Mouse (Mus musculus): Measurements from ENCODE around the gene Disc1. TPM values are rescaled to one million over a fixed set of nuclear protein-coding genes. Genes with fewer than 3 reads are reported as not detected.

Disc1 gene
- total and polyA plus RNA-seq, 3 experiments = 0.75 to 2.2 TPM; not detected in 1

DNA sequence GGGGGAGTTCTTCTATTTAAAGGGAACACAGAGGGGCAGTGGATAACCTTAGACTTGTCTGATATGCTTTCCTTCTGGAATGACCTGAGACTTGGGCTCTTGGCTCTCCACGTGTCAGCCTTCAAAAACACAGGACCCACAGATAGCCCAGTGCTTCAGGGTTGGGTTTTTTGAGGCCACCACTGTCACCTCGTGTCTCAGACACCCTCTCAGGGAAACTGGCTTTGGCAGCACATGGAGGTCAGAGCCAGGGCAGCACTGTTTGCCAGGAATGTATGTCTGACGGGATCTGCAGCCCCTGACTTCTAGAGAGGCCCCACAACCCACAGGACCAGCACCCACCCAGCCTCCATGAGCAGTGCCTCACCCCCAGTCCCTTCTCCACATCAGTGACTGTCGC is 120.9 kb downstream of the Disc1 start:
- no peak overlapping the region for H3K9ac ChIP-seq (ENCODE audit: control insufficient read depth, low read depth, low read length, poor library complexity, severe bottlenecking)
- no peaks in the 10 kb centered on the region for H3K79me2 ChIP-seq (ENCODE audit: control insufficient read depth, insufficient read depth, low read length, poor library complexity)
- H3K4me1 ChIP-seq (ENCODE audit: control insufficient read depth in 1 of 2, insufficient read depth in 2 of 2, low read length in 2 of 2) = no peaks in the 10 kb centered on the region
- H3K27ac ChIP-seq (ENCODE audit: control insufficient read depth, low read depth, low read length) = no peak overlapping the region
- H3K27me3 ChIP-seq (ENCODE audit: control insufficient read depth in 1 of 2, insufficient read depth in 2 of 2, low read length in 2 of 2) = no peaks in the 10 kb centered on the region
- DNase-seq (ENCODE audit: low read depth, low spot score) = no peak
- H3K4me3 ChIP-seq (ENCODE audit: control insufficient read depth in 1 of 2, insufficient read depth in 1 of 2, low read depth in 2 of 2, low read length in 2 of 2) = no peak overlapping the region
- H3K36me3 ChIP-seq (ENCODE audit: control insufficient read depth in 1 of 2, insufficient read depth in 2 of 2, low read length in 2 of 2) = no peaks in the 10 kb centered on the region
- no peak for TF ChIP-seq EP300 (IDR thresholded peaks at IDR 0.05; ENCODE audit: low read depth in 1 of 2, low read length in 2 of 2)
- no peak for TF ChIP-seq MAZ (IDR thresholded peaks at IDR 0.05; ENCODE audit: low read depth, low read length)
- no peak for TF ChIP-seq MYB (IDR thresholded peaks at IDR 0.05; ENCODE audit: low read depth, low read length)
- no peak for TF ChIP-seq USF2 (IDR thresholded peaks at IDR 0.05; ENCODE audit: borderline replicate concordance in 1 of 2, insufficient read depth in 1 of 2, low read depth in 1 of 2, low read length in 2 of 2)
- no peak for TF ChIP-seq CHD2 (IDR thresholded peaks at IDR 0.05; ENCODE audit: low read length)
- TF ChIP-seq KAT2A (conservative IDR thresholded peaks at IDR 0.05; ENCODE audit: low read depth, low read length) = no peak
- TF ChIP-seq MAX (IDR thresholded peaks at IDR 0.05; ENCODE audit: low read length) = no peak
- no peak for TF ChIP-seq SMC3 (IDR thresholded peaks at IDR 0.05; ENCODE audit: low read depth, low read length)
- TF ChIP-seq RAD21 (IDR thresholded peaks at IDR 0.05; ENCODE audit: low read depth, low read length) = no peak
- TF ChIP-seq ETS1 (IDR thresholded peaks at IDR 0.05; ENCODE audit: low read depth, low read length) = no peak
- no peak for TF ChIP-seq MXI1 (IDR thresholded peaks at IDR 0.05; ENCODE audit: low read depth, low read length)
- no peak for TF ChIP-seq SIN3A (IDR thresholded peaks at IDR 0.05; ENCODE audit: low read length)
- no peak for TF ChIP-seq POLR2A (IDR thresholded peaks at IDR 0.05; ENCODE audit: control insufficient read depth in 1 of 2, insufficient read depth in 1 of 2, low read depth in 1 of 2, low read length in 2 of 2, poor library complexity in 1 of 2)
- no peaks in the 10 kb centered on the region for H3K9me3 ChIP-seq (replicated peaks; ENCODE audit: insufficient read depth, low read length)

DNA sequence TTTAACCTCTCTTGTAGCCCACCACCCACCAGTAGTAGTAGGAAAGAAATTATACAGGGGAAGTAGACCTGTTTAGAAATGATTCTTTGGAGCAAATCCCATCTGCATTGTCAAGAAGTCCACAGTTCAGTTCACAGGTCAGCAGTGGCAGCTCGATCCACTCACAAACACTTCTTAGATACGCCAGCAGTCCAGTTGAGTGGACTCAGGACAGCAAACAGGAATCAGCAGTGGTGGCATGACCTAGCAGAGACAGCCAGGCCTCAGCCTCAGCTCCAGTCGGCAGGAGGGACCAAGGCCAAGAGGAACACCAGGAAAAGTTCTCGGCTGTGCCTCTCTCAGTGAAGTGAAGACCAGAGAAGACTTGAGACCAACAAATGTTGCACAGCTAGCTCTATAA is 121.7 kb downstream of the Disc1 start:
- H3K9ac ChIP-seq (ENCODE audit: control insufficient read depth, low read depth, low read length, poor library complexity, severe bottlenecking) = no peak overlapping the region
- TF ChIP-seq TCF12 (IDR thresholded peaks at IDR 0.05; ENCODE audit: low read depth, low read length) (no peak), CHD1 (IDR thresholded peaks at IDR 0.05; ENCODE audit: low read depth, low read length) (no peak), CHD2 (IDR thresholded peaks at IDR 0.05; ENCODE audit: low read length) (no peak), TAL1 (IDR thresholded peaks at IDR 0.05; ENCODE audit: low read length) (no peak), HCFC1 (IDR thresholded peaks at IDR 0.05; ENCODE audit: low read depth, low read length) (no peak), POLR2AphosphoS2 (IDR thresholded peaks at IDR 0.05; ENCODE audit: low read length) (no peak), MXI1 (IDR thresholded peaks at IDR 0.05; ENCODE audit: low read depth, low read length) (no peak), USF2 (IDR thresholded peaks at IDR 0.05; ENCODE audit: borderline replicate concordance in 1 of 2, insufficient read depth in 1 of 2, low read depth in 1 of 2, low read length in 2 of 2) (no peak), CTCF (IDR thresholded peaks at IDR 0.05 in 2 of 3, conservative IDR thresholded peaks at IDR 0.05 in 1 of 3; ENCODE audit: control insufficient read depth in 1 of 3, insufficient read depth in 1 of 3, low read depth in 2 of 3, low read length in 3 of 3, poor library complexity in 1 of 3, severe bottlenecking in 1 of 3) (no peak), ZC3H11A (IDR thresholded peaks at IDR 0.05; ENCODE audit: low read depth, low read length) (no peak), RCOR1 (IDR thresholded peaks at IDR 0.05; ENCODE audit: low read depth, low read length) (no peak), SIN3A (IDR thresholded peaks at IDR 0.05; ENCODE audit: low read length) (no peak), MAZ (IDR thresholded peaks at IDR 0.05; ENCODE audit: low read depth, low read length) (no peak), SMC3 (IDR thresholded peaks at IDR 0.05; ENCODE audit: low read depth, low read length) (no peak), ETS1 (IDR thresholded peaks at IDR 0.05; ENCODE audit: low read depth, low read length) (no peak), NELFE (IDR thresholded peaks at IDR 0.05; ENCODE audit: low read depth, low read length) (no peak), MYC (IDR thresholded peaks at IDR 0.05; ENCODE audit: low read depth, low read length) (no peak), EP300 (IDR thresholded peaks at IDR 0.05; ENCODE audit: low read depth in 1 of 2, low read length in 2 of 2) (no peak), RAD21 (IDR thresholded peaks at IDR 0.05; ENCODE audit: low read depth, low read length) (no peak)
- no peaks in the 10 kb centered on the region for H3K9me3 ChIP-seq (replicated peaks; ENCODE audit: insufficient read depth, low read length)
- no peak overlapping the region for H3K4me3 ChIP-seq (ENCODE audit: control insufficient read depth in 1 of 2, insufficient read depth in 1 of 2, low read depth in 2 of 2, low read length in 2 of 2)
- H3K4me1 ChIP-seq (ENCODE audit: control insufficient read depth in 1 of 2, insufficient read depth in 2 of 2, low read length in 2 of 2) = no peaks in the 10 kb centered on the region
- H3K79me2 ChIP-seq (ENCODE audit: control insufficient read depth, insufficient read depth, low read length, poor library complexity) = no peaks in the 10 kb centered on the region
- H3K27ac ChIP-seq (ENCODE audit: control insufficient read depth, low read depth, low read length) = no peak overlapping the region
- no peaks in the 10 kb centered on the region for H3K36me3 ChIP-seq (ENCODE audit: control insufficient read depth in 1 of 2, insufficient read depth in 2 of 2, low read length in 2 of 2)
- DNase-seq (ENCODE audit: low read depth, low spot score) = no peak
- no peaks in the 10 kb centered on the region for H3K27me3 ChIP-seq (ENCODE audit: control insufficient read depth in 1 of 2, insufficient read depth in 2 of 2, low read length in 2 of 2)
